Mouse (Mus musculus) lung, adult 2 months (tissue): ENCODE measurements around the gene Cdc27.

Experiments used
- CTCF ChIP-seq: fragments of 200-500 bp; IDR thresholded peaks from 2 replicates; pipeline ENCODE4 v1.5.1; 2011; ENCODE audit warnings: mild to moderate bottlenecking, low read length, control low read depth; ENCODE audit not compliant: insufficient read depth
- POLR2A ChIP-seq: fragments of 200-500 bp; IDR thresholded peaks from 2 replicates; pipeline ENCODE4 v1.6.1; 2011; ENCODE audit warnings: low read depth, mild to moderate bottlenecking, control low read depth, low read length, borderline replicate concordance; ENCODE audit errors: extremely low read depth

DNA sequence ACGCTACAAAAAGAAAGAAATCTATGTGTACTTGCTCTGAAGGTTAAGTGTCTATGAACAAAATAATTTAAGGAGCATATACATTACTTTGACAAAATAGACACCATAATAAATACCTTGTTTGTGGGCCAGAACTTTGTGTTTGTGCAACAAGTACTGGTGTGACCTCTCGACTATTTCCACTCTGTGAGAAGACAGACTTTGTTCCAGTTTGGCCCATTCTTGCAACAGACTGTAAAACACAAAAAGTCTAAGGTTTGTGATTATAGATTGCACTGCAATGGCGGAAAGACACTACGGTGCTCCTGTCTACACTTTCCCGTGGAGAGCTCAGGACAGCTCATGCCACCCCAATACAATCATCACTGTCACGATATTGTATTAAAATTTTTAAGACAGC is 24.5 kb downstream of the Cdc27 start:
- no peak for TF ChIP-seq CTCF
- TF ChIP-seq POLR2A, result no peak
